Mouse (Mus musculus) forebrain, embryonic 13.5 days (tissue): ENCODE results near the gene Edem3. TPM values are rescaled to one million over a fixed set of nuclear protein-coding genes. Genes with fewer than 3 reads are reported as not detected.
A peak's percentile ranks its signal among the peaks of the same experiment; 100 is the strongest.
"Not testable (repeated sequence)": the region's sequence is repeated elsewhere in the genome, so short reads cannot be mapped to it uniquely, and the experiment has no call there.

Experiments used
- ATAC-seq: fragments of 200-750 bp; cut with Nextera tagmentation; 2 replicates; pipeline ENCODE4 v1.8.0; 2017
- H3K27ac ChIP-seq: fragments of 300-500 bp; sonication (generic); 2 replicates; pipeline ENCODE4 v1.5.1; 2015; ENCODE audit warnings: inconsistent platforms, mild to moderate bottlenecking, moderate library complexity
- H3K27me3 ChIP-seq: fragments of 300-500 bp; sonication (generic); 2 replicates; pipeline ENCODE4 v1.6.1; 2015; ENCODE audit warnings: mild to moderate bottlenecking, inconsistent platforms
- H3K36me3 ChIP-seq: fragments of 300-500 bp; sonication (generic); 2 replicates; pipeline ENCODE4 v1.6.1; 2015; ENCODE audit warnings: mild to moderate bottlenecking, inconsistent platforms; ENCODE audit not compliant: poor library complexity, severe bottlenecking
- H3K4me1 ChIP-seq: fragments of 300-500 bp; sonication (generic); 2 replicates; pipeline ENCODE4 v1.6.1; 2015; ENCODE audit warnings: inconsistent platforms
- H3K4me2 ChIP-seq: fragments of 300-500 bp; sonication (generic); 2 replicates; pipeline ENCODE4 v1.6.1; 2015; ENCODE audit warnings: inconsistent platforms, mild to moderate bottlenecking, moderate library complexity
- H3K4me3 ChIP-seq: fragments of 300-500 bp; sonication (generic); 2 replicates; pipeline ENCODE4 v1.5.1; 2015; ENCODE audit warnings: mild to moderate bottlenecking, inconsistent platforms
- H3K9ac ChIP-seq: fragments of 300-500 bp; sonication (generic); 2 replicates; pipeline ENCODE4 v1.6.1; 2015; ENCODE audit warnings: mild to moderate bottlenecking, inconsistent platforms
- H3K9me3 ChIP-seq: fragments of 300-500 bp; sonication (generic); replicated peaks from 2 replicates; pipeline ENCODE4 v1.6.1; 2016; ENCODE audit warnings: inconsistent platforms
- WGBS: fragments of 180-500 bp; shearing (Covaris S2); methylation state at CpG from one replicate; pipeline ENCODE4 v1.1.7; 2015; 5-methylcytosine and 5-hydroxymethylcytosine counted together
- polyA plus RNA-seq: library from polyadenylated mRNA; unstranded; fragments of >200 nt; fragmentation: Nextera tagmentation; extraction: Ambion mirVana; gene quantifications from 2 replicates; pipeline ENCODE4 v1.2.1, GENCODE M21; 2015

Edem3 gene
- polyA plus RNA-seq, 1 experiment from 2014 or later, result 13.4 TPM

GRCm38 (mm10) chr1:151781447-151781846 lies 26.3 kb downstream of the Edem3 start:
- 86% methylated on average over 7 of the region's 7 CpGs for WGBS
- Histone ChIP-seq H3K4me2 (no peak overlapping the region), H3K27ac (no peak overlapping the region), H3K4me3 (no peak overlapping the region), H3K4me1 (no peaks in the 10 kb centered on the region), H3K9ac (no peak overlapping the region), H3K27me3 (no peaks in the 10 kb centered on the region), H3K36me3 (peaks cover 56% of the 10 kb centered on the region), H3K9me3 (no peaks in the 10 kb centered on the region)
- ATAC-seq, result no peak

- H3K36me3 ChIP-seq, result peaks cover 47% of the 10 kb centered on the region
- H3K9ac ChIP-seq, result no peak overlapping the region
- WGBS, result 87% methylated on average over 2 of the region's 2 CpGs
- ATAC-seq, result no peak
- H3K4me2 ChIP-seq, result no peak overlapping the region
- H3K4me1 ChIP-seq, result no peaks in the 10 kb centered on the region
- no peaks in the 10 kb centered on the region for H3K9me3 ChIP-seq
- H3K4me3 ChIP-seq, result no peak overlapping the region
- H3K27me3 ChIP-seq, result no peaks in the 10 kb centered on the region
- H3K27ac ChIP-seq, result no peak overlapping the region
Measured at GRCm38 (mm10) chr1:151783403-151783802, 28.2 kb downstream of the Edem3 start.

GRCm38 (mm10) chr1:151786406-151786805 lies 31.2 kb downstream of the Edem3 start:
- H3K27ac ChIP-seq, result no peak overlapping the region
- H3K9ac ChIP-seq, result no peak overlapping the region
- no peak overlapping the region for H3K4me3 ChIP-seq
- no peaks in the 10 kb centered on the region for H3K27me3 ChIP-seq
- WGBS, result 95% methylated on average over 5 of the region's 5 CpGs
- no peaks in the 10 kb centered on the region for H3K4me1 ChIP-seq
- H3K4me2 ChIP-seq, result no peak overlapping the region
- H3K36me3 ChIP-seq, result peaks cover 34% of the 10 kb centered on the region
- ATAC-seq, result no peak
- no peaks in the 10 kb centered on the region for H3K9me3 ChIP-seq

GRCm38 (mm10) chr1:151789136-151789535 lies 34.0 kb downstream of the Edem3 start:
- no peaks in the 10 kb centered on the region for H3K4me1 ChIP-seq
- H3K4me2 ChIP-seq, result no peak overlapping the region
- peaks cover 33% of the 10 kb centered on the region for H3K36me3 ChIP-seq
- no peak overlapping the region for H3K9ac ChIP-seq
- ATAC-seq, result no peak
- H3K9me3 ChIP-seq, result no peaks in the 10 kb centered on the region
- WGBS, result 19% methylated on average over 4 of the region's 4 CpGs
- H3K4me3 ChIP-seq, result no peak overlapping the region
- H3K27ac ChIP-seq, result no peak overlapping the region
- H3K27me3 ChIP-seq, result no peaks in the 10 kb centered on the region

- H3K27me3 ChIP-seq, H3K9ac ChIP-seq, H3K4me2 ChIP-seq, H3K4me1 ChIP-seq, ATAC-seq, H3K9me3 ChIP-seq, H3K27ac ChIP-seq, H3K4me3 ChIP-seq: not testable (repeated sequence)
- WGBS, result 90% methylated on average over 8 of the region's 8 CpGs
- peaks cover 38% of the 10 kb centered on the region for H3K36me3 ChIP-seq
Measured at GRCm38 (mm10) chr1:151792076-151792475, 36.9 kb downstream of the Edem3 start.

GRCm38 (mm10) chr1:151802795-151803194 lies 47.6 kb downstream of the Edem3 start:
- not testable (repeated sequence) for H3K27ac ChIP-seq, H3K27me3 ChIP-seq, H3K4me2 ChIP-seq, H3K9ac ChIP-seq, ATAC-seq, H3K4me3 ChIP-seq, H3K4me1 ChIP-seq, H3K9me3 ChIP-seq
- WGBS, result 77% methylated on average over 3 of the region's 3 CpGs
- H3K36me3 ChIP-seq, result peaks cover 56% of the 10 kb centered on the region

GRCm38 (mm10) chr1:151807286-151807685 lies 52.1 kb downstream of the Edem3 start:
- Histone ChIP-seq H3K9ac (no peak overlapping the region), H3K4me2 (no peak overlapping the region), H3K27ac (no peak overlapping the region), H3K9me3 (no peaks in the 10 kb centered on the region), H3K27me3 (no peaks in the 10 kb centered on the region), H3K4me3 (no peak overlapping the region), H3K36me3 (peaks cover 57% of the 10 kb centered on the region), H3K4me1 (no peaks in the 10 kb centered on the region)
- 90% methylated on average over 5 of the region's 5 CpGs for WGBS
- ATAC-seq, result no peak

- Histone ChIP-seq H3K4me1 (no peaks in the 10 kb centered on the region), H3K9me3 (no peaks in the 10 kb centered on the region), H3K9ac (no peak overlapping the region), H3K27me3 (no peaks in the 10 kb centered on the region), H3K27ac (no peak overlapping the region), H3K36me3 (peaks cover 43% of the 10 kb centered on the region), H3K4me3 (no peak overlapping the region), H3K4me2 (no peak overlapping the region)
- peak; percentile 69; the same call in 1 of the 2 replicates for ATAC-seq
- 67% methylated on average over 7 of the region's 7 CpGs for WGBS
Measured at GRCm38 (mm10) chr1:151810628-151811421, 55.7 kb downstream of the Edem3 start.

- ATAC-seq, result peak; percentile 57; the same call in 1 of the 2 replicates
- H3K4me1 ChIP-seq, result no peaks in the 10 kb centered on the region
- peaks cover 44% of the 10 kb centered on the region for H3K36me3 ChIP-seq
- H3K9ac ChIP-seq, result no peak overlapping the region
- WGBS, result 85% methylated on average over 16 of the region's 16 CpGs
- H3K27me3 ChIP-seq, result no peaks in the 10 kb centered on the region
- no peak overlapping the region for H3K27ac ChIP-seq
- H3K9me3 ChIP-seq, result no peaks in the 10 kb centered on the region
- H3K4me3 ChIP-seq, result no peak overlapping the region
- H3K4me2 ChIP-seq, result no peak overlapping the region
Measured at GRCm38 (mm10) chr1:151811456-151811855, 56.3 kb downstream of the Edem3 start.

GRCm38 (mm10) chr1:151812004-151812712 lies 57.0 kb downstream of the Edem3 start:
- no peak overlapping the region for H3K9ac ChIP-seq
- H3K27ac ChIP-seq, result no peak overlapping the region
- no peaks in the 10 kb centered on the region for H3K9me3 ChIP-seq
- 71% methylated on average over 13 of the region's 13 CpGs for WGBS
- ATAC-seq, result peak; percentile 26; the same call in 1 of the 2 replicates
- H3K4me1 ChIP-seq, result no peaks in the 10 kb centered on the region
- no peaks in the 10 kb centered on the region for H3K27me3 ChIP-seq
- no peak overlapping the region for H3K4me2 ChIP-seq
- peaks cover 43% of the 10 kb centered on the region for H3K36me3 ChIP-seq
- H3K4me3 ChIP-seq, result no peak overlapping the region

- WGBS, result 84% methylated on average over 3 of the region's 3 CpGs
- ATAC-seq, result no peak
- Histone ChIP-seq H3K27ac (no peak overlapping the region), H3K36me3 (peaks cover 40% of the 10 kb centered on the region), H3K4me2 (no peak overlapping the region), H3K9me3 (no peaks in the 10 kb centered on the region), H3K9ac (no peak overlapping the region), H3K4me3 (no peak overlapping the region), H3K4me1 (no peaks in the 10 kb centered on the region), H3K27me3 (no peaks in the 10 kb centered on the region)
Measured at GRCm38 (mm10) chr1:151816051-151816450, 60.9 kb downstream of the Edem3 start.

GRCm38 (mm10) chr1:151819190-151819589 lies 64.0 kb downstream of the Edem3 start:
- Histone ChIP-seq H3K9ac (no peak overlapping the region), H3K36me3 (peaks cover 27% of the 10 kb centered on the region), H3K4me2 (no peak overlapping the region), H3K4me1 (no peaks in the 10 kb centered on the region), H3K27ac (no peak overlapping the region), H3K27me3 (no peaks in the 10 kb centered on the region), H3K4me3 (no peak overlapping the region), H3K9me3 (no peaks in the 10 kb centered on the region)
- no peak for ATAC-seq
- WGBS, result 91% methylated on average over 7 of the region's 7 CpGs
